Mouse (Mus musculus) heart, adult 2 months (tissue): ENCODE data around the gene Rasa2. TPM values are rescaled to one million over a fixed set of nuclear protein-coding genes. Genes with fewer than 3 reads are reported as not detected.
A peak's percentile ranks its signal among the peaks of the same experiment; 100 is the strongest.
"Not testable (repeated sequence)": the region's sequence is repeated elsewhere in the genome, so short reads cannot be mapped to it uniquely, and the experiment has no call there.

Experiments
- DNase-seq, 2 experiments: peaks; one replicate each; pipeline ENCODE4 v3.0.0; 2021
- H3K27ac ChIP-seq: fragments of 200-600 bp; 2 replicates; pipeline ENCODE4 v1.8.1; 2022
- H3K27me3 ChIP-seq: fragments of 200-500 bp; 2 replicates; pipeline ENCODE4 v1.6.1; 2012; ENCODE audit warnings: mild to moderate bottlenecking, low read length, inconsistent platforms, mixed read lengths; ENCODE audit not compliant: control insufficient read depth, insufficient read depth
- H3K36me3 ChIP-seq: fragments of 200-500 bp; 2 replicates; pipeline ENCODE4 v1.6.1; 2012; ENCODE audit warnings: low read length, inconsistent platforms; ENCODE audit not compliant: control insufficient read depth, insufficient read depth
- H3K4me1 ChIP-seq: fragments of 200-500 bp; 2 replicates; pipeline ENCODE4 v1.6.1; 2011; ENCODE audit warnings: low read length; ENCODE audit not compliant: control insufficient read depth, insufficient read depth
- H3K4me3 ChIP-seq: fragments of 200-600 bp; 2 replicates; pipeline ENCODE4 v1.8.1; 2022
- H3K79me2 ChIP-seq: fragments of 200-500 bp; replicated peaks from 2 replicates; pipeline ENCODE4 v1.6.1; 2012; ENCODE audit warnings: mild to moderate bottlenecking, inconsistent platforms, low read length, moderate library complexity, mixed read lengths; ENCODE audit not compliant: control insufficient read depth, insufficient read depth
- H3K9ac ChIP-seq: fragments of 200-500 bp; 2 replicates; pipeline ENCODE4 v1.6.1; 2012; ENCODE audit warnings: low read depth, mild to moderate bottlenecking, control low read depth, inconsistent platforms, low read length, mixed read lengths
- CTCF ChIP-seq: fragments of 200-600 bp; IDR thresholded peaks from 2 replicates; pipeline ENCODE4 v1.8.1; 2022; ENCODE audit warnings: antibody characterized with exemption, mild to moderate bottlenecking, moderate library complexity
- EP300 ChIP-seq: fragments of 200-500 bp; IDR thresholded peaks from 2 replicates; pipeline ENCODE4 v1.6.1; 2011; ENCODE audit warnings: low read depth, low read length, control low read depth; ENCODE audit not compliant: insufficient read depth
- POLR2A ChIP-seq: fragments of 200-500 bp; IDR thresholded peaks from 2 replicates; pipeline ENCODE4 v1.6.1; 2011; ENCODE audit warnings: mild to moderate bottlenecking, low read depth, low read length, control low read depth; ENCODE audit not compliant: insufficient read depth
- WGBS: fragments of 180-500 bp; shearing (Covaris S2); methylation state at CpG from one replicate; pipeline ENCODE4 v1.1.7; 2018; 5-methylcytosine and 5-hydroxymethylcytosine counted together
- intact Hi-C: fragments of 180-260 bp; cut with DNase I; formaldehyde crosslinking; loops from one replicate; pipeline ENCODE4 v1.15.1; 2025
- long read RNA-seq: library from polyadenylated mRNA; stranded (forward); transcript quantifications from one replicate; pipeline ENCODE4 v2.0.0, GENCODE M21; 2021
- polyA plus RNA-seq: library from polyadenylated mRNA; depleted of rRNA; stranded (reverse); fragments of >200 nt; gene quantifications from 2 replicates; pipeline ENCODE4 v1.2.3, GENCODE M21; 2012; rRNA removed
- total RNA-seq, 2 experiments: library from RNA; stranded (reverse); gene quantifications; 2 replicates each; pipeline ENCODE4 v1.2.3; 2021

Gene Rasa2
- total RNA-seq (1 to 10 TPM; 5.5 to 6.0 TPM), polyA plus RNA-seq (2.1 and 3.0 TPM in 2 replicates)
- long read RNA-seq, full-length matches to known transcripts: 2 of 4 reads
- long read RNA-seq, partial matches to known transcripts: 1 of 4 reads
- long read RNA-seq, other reads (novel, unspliced or antisense): 1 of 4 reads

- peak within 1 kb of the TSS; percentile 94 for H3K9ac ChIP-seq
- H3K27me3 ChIP-seq: no peaks in the 10 kb centered on the region
- WGBS: 2% methylated on average over 50 of the region's 52 CpGs
- H3K36me3 ChIP-seq: no peaks in the 10 kb centered on the region
- peak within 1 kb of the TSS; percentile 88 for H3K27ac ChIP-seq
- peak; percentile 96 for DNase-seq
- TF ChIP-seq POLR2A (peak; percentile 73; the same call in 1 of the 2 replicates), EP300 (no peak)
- H3K4me3 ChIP-seq: peak within 1 kb of the TSS; percentile 65
- 0 out of 2 replicates have a peak, but pooled peaks cover 1% of the 10 kb centered on the region for H3K79me2 ChIP-seq
- intact Hi-C loops: loop anchor here (5.0 kb wide), 1 partner anchor 86 kb away; no protein-coding TSS in a partner anchor
- no peaks in the 10 kb centered on the region for H3K4me1 ChIP-seq
Measured at GRCm38 (mm10) chr9:96631389-96632072, at the start of gene Rasa2. Gene Rasa2 (minus strand): TSS chr9:96631617.

GRCm38 (mm10) chr9:96678611-96679010 lies 47.2 kb upstream of the Rasa2 start:
- no peaks in the 10 kb centered on the region; the same call in 1 of the 2 replicates for H3K4me1 ChIP-seq
- peaks cover 2% of the 10 kb centered on the region; the same call in 1 of the 2 replicates for H3K36me3 ChIP-seq
- no peaks in the 10 kb centered on the region for H3K27me3 ChIP-seq
- TF ChIP-seq EP300: no peak
- no peak for TF ChIP-seq CTCF
- no peak for TF ChIP-seq POLR2A
- WGBS: 71% methylated on average over 5 of the region's 5 CpGs
- no peak overlapping the region for H3K9ac ChIP-seq
- no peaks in the 10 kb centered on the region for H3K79me2 ChIP-seq
- DNase-seq: no peak
- intact Hi-C loops: no loop called here
- no peak overlapping the region for H3K27ac ChIP-seq
- H3K4me3 ChIP-seq: no peak overlapping the region

DNA sequence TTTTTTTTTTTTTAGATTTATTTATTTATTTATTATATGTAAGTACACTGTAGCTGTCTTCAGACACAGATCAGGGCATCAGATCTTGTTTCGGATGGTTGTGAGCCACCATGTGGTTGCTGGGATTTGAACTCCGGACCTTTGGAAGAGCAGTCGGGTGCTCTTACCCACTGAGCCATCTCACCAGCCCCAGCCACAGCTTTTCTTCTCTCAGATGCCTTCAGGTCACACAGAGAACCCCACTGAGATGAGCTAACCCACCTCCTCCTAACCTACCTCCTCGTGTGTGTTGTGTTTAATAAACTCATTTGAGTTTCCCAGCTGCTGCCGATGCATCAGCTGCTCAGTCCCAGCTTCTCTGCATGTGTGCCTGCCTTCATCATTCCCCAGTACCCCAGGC lies 46.3 kb upstream of the Rasa2 start:
- intact Hi-C loops, H3K9ac ChIP-seq, DNase-seq, H3K36me3 ChIP-seq, H3K4me3 ChIP-seq, H3K79me2 ChIP-seq, H3K4me1 ChIP-seq, H3K27me3 ChIP-seq, H3K27ac ChIP-seq: not testable (repeated sequence)
- WGBS: 92% methylated on average over 5 of the region's 5 CpGs

- Histone ChIP-seq H3K9ac (no peak overlapping the region), H3K79me2 (no peaks in the 10 kb centered on the region), H3K36me3 (no peaks in the 10 kb centered on the region), H3K4me1 (no peaks in the 10 kb centered on the region; the same call in 1 of the 2 replicates), H3K27ac (no peak overlapping the region), H3K4me3 (no peak overlapping the region), H3K27me3 (no peaks in the 10 kb centered on the region)
- no peak for DNase-seq
- intact Hi-C loops: no loop called here
- TF ChIP-seq POLR2A: no peak
- TF ChIP-seq CTCF: no peak
- TF ChIP-seq EP300: no peak
- WGBS: 90% methylated on average over 10 of the region's 10 CpGs
Measured at GRCm38 (mm10) chr9:96676671-96677070, 45.3 kb upstream of the Rasa2 start.

- DNase-seq: no peak
- Histone ChIP-seq H3K27ac (no peak overlapping the region), H3K9ac (no peak overlapping the region), H3K4me3 (no peak overlapping the region), H3K27me3 (no peaks in the 10 kb centered on the region), H3K79me2 (no peaks in the 10 kb centered on the region), H3K36me3 (no peaks in the 10 kb centered on the region), H3K4me1 (no peaks in the 10 kb centered on the region; the same call in 1 of the 2 replicates)
- intact Hi-C loops: no loop called here
- TF ChIP-seq POLR2A (no peak), CTCF (no peak), EP300 (no peak)
- WGBS: 88% methylated on average over 8 of the region's 8 CpGs
Measured at GRCm38 (mm10) chr9:96675763-96676640, 44.6 kb upstream of the Rasa2 start.

- Histone ChIP-seq H3K27me3 (no peaks in the 10 kb centered on the region), H3K4me1 (no peaks in the 10 kb centered on the region; the same call in 1 of the 2 replicates), H3K36me3 (no peaks in the 10 kb centered on the region), H3K79me2 (no peaks in the 10 kb centered on the region), H3K4me3 (no peak overlapping the region), H3K9ac (no peak overlapping the region), H3K27ac (no peak overlapping the region)
- intact Hi-C loops: no loop called here
- TF ChIP-seq POLR2A: no peak
- TF ChIP-seq EP300: peak; percentile 76; the same call in 1 of the 2 replicates
- TF ChIP-seq CTCF: peak; percentile 88
- DNase-seq: peak in 1 of 2 experiments; percentile 55
- WGBS: 25% methylated on average over 5 of the region's 5 CpGs
Measured at GRCm38 (mm10) chr9:96675071-96675762, 43.8 kb upstream of the Rasa2 start.
